Mouse (Mus musculus): ENCODE measurements around the gene Iqschfp. TPM values are rescaled to one million over a fixed set of nuclear protein-coding genes. Genes with fewer than 3 reads are reported as not detected.

Gene Iqschfp
- polyA plus RNA-seq (2017; shearing (Covaris generic)) = not detected

DNA sequence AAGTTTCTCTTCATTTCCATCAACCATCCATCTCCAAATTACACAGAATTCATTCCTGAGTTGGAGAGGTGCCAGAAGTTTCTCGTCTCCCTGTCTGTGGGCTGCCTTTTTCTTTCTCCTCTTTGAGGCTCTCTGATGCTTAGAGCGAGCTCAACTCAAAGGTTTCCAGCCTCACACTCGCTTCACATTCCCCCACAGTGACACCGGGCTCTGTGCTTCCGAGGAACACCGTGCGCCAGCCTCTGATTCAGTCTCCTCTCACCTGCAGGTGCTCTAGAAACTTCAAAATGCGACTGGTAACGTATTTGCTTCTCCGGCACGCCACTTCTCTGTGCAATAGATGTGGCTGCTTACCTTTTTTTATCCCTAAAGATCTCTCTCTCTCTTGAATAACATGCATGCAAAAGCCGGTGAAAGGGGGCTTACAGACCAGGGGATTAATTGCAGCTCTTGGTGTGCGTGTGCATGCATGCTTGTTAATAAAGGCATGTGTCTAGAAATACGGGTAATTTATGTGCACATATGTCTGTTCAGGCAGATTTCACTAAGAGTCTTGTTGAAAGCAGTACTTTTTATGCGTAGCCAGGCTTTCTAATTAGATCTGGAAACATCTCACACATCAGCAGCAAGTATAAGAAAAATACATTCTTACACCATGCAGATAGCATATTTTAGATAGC is at the start of gene Iqschfp, which contains the start of gene Iqcj:
TSS of gene Iqschfp (plus strand) at position 207 of the 680 bp plus-strand sequence.
TSS of gene Iqcj (plus strand) at position 195 of the 680 bp plus-strand sequence.

DNA sequence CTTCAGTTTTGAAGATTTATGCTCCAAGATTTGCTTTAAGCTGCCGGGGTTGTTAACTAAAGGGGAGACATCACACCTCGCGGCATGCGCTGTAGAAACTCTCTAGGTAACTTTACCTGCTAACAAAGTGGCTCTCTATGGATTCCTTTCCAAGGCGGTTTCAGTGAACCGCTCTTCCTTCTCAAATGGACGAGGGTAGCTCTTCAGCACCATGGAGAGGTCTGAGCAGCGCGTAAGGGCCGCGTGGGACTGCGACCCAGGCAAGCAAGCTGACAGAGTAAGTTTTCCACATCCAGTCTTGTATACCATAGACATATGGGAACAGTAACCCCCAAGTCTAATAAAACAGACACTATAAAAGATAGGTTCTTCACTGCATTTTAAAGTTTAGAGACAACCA is 172.7 kb downstream of the Iqschfp start, which contains the start of gene Schip1:
TSS of gene Schip1 (plus strand) at position 72 of the 400 bp plus-strand sequence.

Other genes with a start within 250 kb of the Iqschfp start
- gene Iqcj, start within 50 bp of the Iqschfp start, polyA plus RNA-seq (2017; shearing (Covaris generic)) = not detected
- gene Schip1, start 172.6 kb downstream of the Iqschfp start, polyA plus RNA-seq (2017; shearing (Covaris generic)) = not detected

All from activated CD4-positive, CD25-positive, alpha-beta regulatory T cell, adult 9 weeks (primary cell).